Mouse (Mus musculus) neutrophil, adult 5-6 weeks (primary cell): ENCODE measurements around the gene Pitpna. TPM values are rescaled to one million over a fixed set of nuclear protein-coding genes. Genes with fewer than 3 reads are reported as not detected.
A peak's percentile ranks its signal among the peaks of the same experiment; 100 is the strongest.

Experiments used
- ATAC-seq: fragments of 151-379, 151-347 bp; 2 replicates; pipeline ENCODE4 v1.8.0; 2017; ENCODE audit warnings: mild to moderate bottlenecking, moderate TSS enrichment; ENCODE audit not compliant: insufficient number of reproducible peaks, poor library complexity, low FRiP score, severe bottlenecking; ENCODE audit errors: extremely low read depth
- total RNA-seq: library from RNA; stranded (forward); fragments of 200-1000 nt; gene quantifications from 2 replicates; pipeline ENCODE4 v1.2.3, GENCODE M21; 2017

The Pitpna gene
- total RNA-seq, 1 experiment from 2014 or later: 88.9 TPM

DNA sequence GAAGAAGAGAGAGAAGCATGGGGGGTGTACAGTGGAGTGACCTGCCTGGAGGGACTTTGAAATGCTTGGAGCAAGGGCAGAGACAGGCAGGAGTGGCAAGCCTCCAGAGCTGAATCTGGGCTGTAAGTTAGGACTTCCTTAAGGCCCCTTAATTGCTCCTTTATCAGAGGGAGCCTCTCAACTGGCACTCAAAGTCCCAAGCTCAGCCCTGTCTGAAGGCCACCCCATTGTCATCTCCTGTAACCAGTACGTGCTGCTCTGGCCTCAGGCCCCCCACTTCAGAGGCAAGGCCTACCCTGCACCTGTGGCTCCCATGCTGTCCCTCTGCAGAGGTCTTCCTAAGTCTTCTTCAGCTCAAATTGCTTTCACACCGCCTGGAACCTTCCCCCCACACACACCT is 4.4 kb upstream of the Pitpna start:
- no peak for ATAC-seq

DNA sequence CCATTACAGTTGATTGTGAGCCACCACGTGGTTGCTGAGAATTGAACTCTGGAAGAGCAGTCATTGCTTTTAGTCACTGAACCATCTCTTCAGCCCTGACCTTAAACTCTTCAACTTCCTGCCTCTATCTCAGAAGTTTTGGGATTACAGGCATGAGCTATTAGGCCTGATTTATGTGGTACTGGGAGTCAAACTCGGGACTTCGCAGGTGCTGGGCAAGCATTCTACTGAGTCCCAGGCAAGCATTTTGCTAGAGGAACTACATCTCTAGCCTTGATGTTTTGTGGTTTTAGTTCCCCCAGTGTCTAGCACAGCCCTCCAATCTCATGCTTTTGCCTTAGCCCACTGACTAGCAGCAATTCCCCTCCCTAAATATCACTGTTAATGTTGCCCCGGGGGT is 2.8 kb upstream of the Pitpna start:
- ATAC-seq: no peak

GRCm38 (mm10) chr11:75585978-75586377 is 1.9 kb upstream of the Pitpna start:
- ATAC-seq: no peak

- ATAC-seq: no peak
Measured at GRCm38 (mm10) chr11:75586963-75587362, 934 bp upstream of the Pitpna start.

DNA sequence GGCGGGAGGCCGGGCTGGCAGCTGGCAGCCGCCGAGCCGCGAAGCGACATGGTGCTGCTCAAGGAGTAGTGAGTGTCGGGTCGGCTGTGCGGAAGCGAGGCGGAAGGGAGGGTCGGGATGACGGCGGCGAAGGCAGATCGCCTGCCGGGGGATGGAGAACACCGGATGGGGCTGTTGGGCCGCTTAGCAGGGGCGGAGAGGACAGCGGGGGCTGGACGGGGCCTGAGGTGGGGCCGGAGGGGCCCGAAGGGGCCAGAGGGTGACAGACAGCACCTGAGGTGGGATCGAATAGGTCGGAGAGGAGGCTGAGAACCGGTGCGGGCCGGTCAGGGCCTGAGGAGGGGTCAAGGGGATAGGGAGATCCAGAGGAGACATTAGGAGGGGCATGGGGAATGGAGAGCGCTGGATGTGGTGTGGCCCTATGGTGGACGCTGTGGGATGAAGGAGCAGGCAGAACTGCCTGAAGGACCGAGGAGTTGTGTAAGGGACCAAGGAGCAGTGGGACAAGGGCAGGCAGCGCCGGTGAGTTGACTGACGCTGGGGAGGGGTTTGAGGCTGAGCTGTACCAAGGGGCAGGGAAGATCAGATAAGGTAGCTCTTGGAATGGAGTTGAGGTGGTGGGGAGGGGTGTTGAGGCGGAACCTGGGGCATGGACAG is 516 bp downstream of the Pitpna start:
- peak; percentile 33; the same call in 1 of the 2 replicates for ATAC-seq

DNA sequence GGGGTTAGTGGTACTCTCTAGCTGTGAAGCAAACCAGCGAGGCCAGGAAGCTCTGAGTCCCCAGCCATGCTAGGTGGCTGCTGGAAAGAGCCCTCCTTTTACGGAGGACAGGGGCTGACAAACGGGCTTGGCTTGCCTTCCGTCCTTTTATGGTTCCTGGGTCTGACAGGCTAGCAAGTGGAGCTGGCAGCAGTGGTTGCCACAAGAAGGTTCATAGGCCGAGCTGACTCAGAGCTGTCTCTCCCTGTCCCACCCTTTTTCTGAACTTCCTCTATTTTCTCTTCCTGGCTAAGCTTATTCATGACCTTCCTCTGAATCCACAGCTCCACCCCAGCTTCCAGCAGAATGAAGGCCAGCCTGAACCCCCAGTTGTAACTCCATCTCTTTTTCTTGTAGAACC is 4.7 kb downstream of the Pitpna start:
- no peak for ATAC-seq

GRCm38 (mm10) chr11:75594431-75594830 is 6.5 kb downstream of the Pitpna start:
- peak; percentile 78 for ATAC-seq

- no peak for ATAC-seq
Measured at GRCm38 (mm10) chr11:75595404-75595803, 7.5 kb downstream of the Pitpna start.

DNA sequence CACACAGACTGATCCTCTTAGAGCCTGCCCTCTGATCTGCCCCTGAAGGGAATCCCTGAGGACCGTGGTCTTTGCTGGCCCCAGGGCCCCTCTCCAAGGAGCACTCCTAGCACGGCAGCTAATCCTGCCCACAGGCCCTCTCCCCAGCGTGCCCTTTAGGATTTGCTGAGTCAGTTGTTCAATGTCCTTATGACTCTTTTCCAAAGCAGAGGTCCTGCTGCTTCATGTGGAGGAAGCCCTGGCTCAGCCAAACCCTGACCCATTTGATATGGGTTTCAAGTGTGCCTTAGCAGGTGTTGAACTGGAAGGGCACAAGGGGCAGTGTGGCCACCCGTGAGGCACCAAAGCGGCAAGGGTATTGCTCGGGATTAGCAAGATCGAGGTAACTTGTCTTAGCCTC is 7.9 kb downstream of the Pitpna start:
- no peak for ATAC-seq

DNA sequence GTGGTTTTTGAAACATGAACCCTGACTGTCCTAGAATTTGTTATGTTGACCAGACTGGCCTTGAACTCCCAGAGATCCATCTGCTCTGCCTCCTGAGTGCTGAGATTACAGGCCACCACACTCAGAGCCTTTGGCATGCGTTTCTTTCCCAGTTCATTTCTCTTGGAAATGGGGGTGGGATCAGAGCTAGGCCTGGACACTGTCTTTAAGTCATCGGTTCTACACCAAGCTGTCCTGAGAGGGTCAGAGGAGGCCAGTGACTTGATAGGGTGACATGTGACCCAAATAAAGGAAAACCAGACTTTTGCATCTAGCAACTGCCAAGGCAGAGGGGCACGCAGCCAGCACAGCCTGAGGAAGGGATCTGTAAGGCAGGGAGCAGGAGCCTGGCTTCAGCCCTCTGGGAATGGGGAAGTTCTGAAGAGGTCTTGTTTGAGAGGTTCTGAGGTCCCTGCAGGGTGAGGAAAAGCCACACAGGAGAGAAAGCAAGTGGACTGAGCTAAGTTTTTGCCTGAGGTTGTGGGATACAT is 8.9 kb downstream of the Pitpna start:
- no peak for ATAC-seq

DNA sequence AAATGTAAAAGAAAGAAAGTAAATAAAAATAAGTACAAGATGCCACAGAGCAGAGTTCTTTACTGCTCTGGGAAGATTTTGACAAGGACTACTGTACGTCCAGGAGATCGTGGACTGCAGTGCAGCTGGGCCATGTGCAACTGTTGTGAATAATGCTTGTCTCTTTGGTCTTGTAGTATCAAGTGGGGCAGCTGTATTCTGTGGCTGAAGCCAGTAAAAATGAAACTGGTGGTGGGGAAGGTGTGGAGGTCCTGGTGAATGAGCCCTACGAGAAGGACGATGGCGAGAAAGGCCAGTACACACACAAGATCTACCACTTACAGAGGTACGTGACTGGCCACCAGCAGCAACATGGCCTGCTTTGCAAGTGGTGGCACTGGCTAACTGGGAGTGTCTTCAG is 10.1 kb downstream of the Pitpna start:
- ATAC-seq: no peak

DNA sequence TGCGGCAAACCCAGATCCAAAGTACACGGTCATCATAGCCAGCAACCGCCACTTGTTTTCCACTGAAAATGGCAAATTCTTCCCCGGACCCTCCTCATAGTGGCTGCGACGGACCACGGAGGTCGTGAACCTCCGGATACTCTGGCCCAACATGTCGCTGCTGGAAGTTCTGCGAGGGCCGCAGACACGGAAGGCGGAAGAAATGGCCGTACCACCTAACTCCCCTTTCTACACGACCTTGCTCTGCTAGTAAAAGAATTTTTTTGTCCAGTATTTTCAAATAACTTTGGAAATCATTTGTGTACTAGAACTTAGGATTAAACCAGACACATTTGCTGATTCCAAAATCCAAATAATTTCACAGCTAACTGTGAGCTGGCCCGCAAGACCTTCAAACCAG is 11.9 kb downstream of the Pitpna start:
- ATAC-seq: peak; percentile 73

DNA sequence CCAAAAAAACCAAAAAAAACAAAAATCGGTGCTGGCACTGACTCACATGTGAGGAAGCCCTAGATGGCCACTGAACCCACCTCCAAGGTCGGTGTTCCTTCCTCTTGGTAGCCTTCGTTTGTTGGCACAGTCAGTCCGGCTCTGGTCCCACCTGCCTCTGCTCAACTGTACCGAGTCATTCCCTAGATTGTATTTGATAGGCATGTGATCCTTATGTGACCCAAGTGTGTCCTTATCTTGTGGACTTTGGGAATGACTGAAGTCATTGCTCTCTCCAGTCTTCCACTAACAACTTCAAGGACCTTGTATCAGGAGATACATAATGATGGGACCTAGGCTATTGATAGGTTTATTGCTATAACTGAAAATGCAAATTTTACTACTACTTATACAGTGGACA is 16.9 kb downstream of the Pitpna start:
- no peak for ATAC-seq

GRCm38 (mm10) chr11:75605318-75605717 is 17.4 kb downstream of the Pitpna start:
- ATAC-seq: no peak

GRCm38 (mm10) chr11:75608776-75609175 is 20.9 kb downstream of the Pitpna start:
- no peak for ATAC-seq

- ATAC-seq: no peak
Measured at GRCm38 (mm10) chr11:75610021-75610420, 22.1 kb downstream of the Pitpna start.

- no peak for ATAC-seq
Measured at GRCm38 (mm10) chr11:75614769-75615168, 26.9 kb downstream of the Pitpna start.

GRCm38 (mm10) chr11:75615556-75615955 is 27.7 kb downstream of the Pitpna start:
- ATAC-seq: no peak

DNA sequence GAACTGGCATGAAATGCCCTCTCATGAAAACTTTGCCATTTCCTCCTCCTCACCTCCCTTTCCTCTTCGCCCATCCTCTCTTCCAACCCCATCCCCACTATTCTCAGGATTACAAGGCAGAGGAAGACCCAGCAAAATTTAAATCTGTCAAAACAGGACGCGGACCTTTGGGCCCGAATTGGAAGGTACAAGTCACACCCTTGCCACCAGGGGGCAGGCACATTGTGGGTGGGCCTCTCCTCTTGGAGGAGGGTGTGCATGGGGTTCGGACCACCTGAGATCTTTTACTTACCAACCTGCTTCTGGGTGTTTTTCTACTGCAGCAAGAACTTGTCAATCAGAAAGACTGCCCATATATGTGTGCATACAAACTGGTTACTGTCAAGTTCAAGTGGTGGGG is 31.2 kb downstream of the Pitpna start:
- ATAC-seq: 0 out of 2 replicates have a peak, but pooled peaks have one; percentile 41

DNA sequence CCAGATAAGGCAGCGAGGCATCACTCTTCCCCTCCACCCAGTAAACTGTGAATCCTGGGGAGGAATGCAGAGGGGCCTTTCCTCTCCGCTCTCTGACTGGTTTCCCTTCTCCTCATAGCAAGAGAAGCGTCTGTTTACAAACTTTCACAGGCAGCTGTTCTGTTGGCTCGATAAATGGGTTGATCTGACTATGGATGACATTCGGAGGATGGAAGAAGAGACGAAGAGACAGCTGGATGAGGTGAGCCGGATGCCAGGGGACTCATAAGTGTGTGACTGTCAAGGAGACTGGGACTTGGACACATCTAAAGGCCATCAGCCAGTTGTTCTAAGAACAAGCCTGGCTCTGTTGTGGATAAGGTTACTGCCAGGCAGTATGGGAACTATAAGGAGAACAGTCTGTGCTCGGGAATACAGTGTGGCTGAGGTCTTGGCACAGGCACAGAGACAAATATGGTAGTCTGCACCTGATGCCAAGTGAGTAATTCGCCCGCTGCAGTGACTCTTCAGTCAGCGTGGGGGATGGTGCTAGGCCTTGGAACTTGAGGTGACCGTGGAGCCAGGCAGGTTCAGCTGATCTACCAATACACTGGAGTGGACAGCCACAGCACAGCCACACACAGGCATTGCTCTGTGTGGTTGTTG is 32.4 kb downstream of the Pitpna start:
- ATAC-seq: no peak

- ATAC-seq: no peak
Measured at GRCm38 (mm10) chr11:75621426-75621825, 33.5 kb downstream of the Pitpna start.
